Mouse (Mus musculus) heart, postnatal 10 days (tissue): ENCODE measurements around the gene Usp31. TPM values are rescaled to one million over a fixed set of nuclear protein-coding genes. Genes with fewer than 3 reads are reported as not detected.

Experiments
- DNase-seq, 2 experiments: peaks; one replicate each; pipeline ENCODE4 v3.0.0; 2021
- intact Hi-C: fragments of 180-260 bp; cut with DNase I; formaldehyde crosslinking; loops from one replicate; pipeline ENCODE4 v1.15.1; 2025
- total RNA-seq, 2 experiments: library from RNA; stranded (reverse); gene quantifications; 2 replicates each; pipeline ENCODE4 v1.2.3; 2021

The Usp31 gene
- 1 to 10 TPM; 7.2 to 8.9 TPM for total RNA-seq

- intact Hi-C loops: no loop called here
- DNase-seq: peak; percentile 96 to 97
These were observed at the start of gene Usp31 for GRCm38 (mm10) chr7:121707073-121707667. Gene Usp31, minus strand, starts transcription at chr7:121707253.

GRCm38 (mm10) chr7:121754748-121755147, 47.7 kb upstream of the Usp31 start:
- intact Hi-C loops: no loop called here
- DNase-seq: no peak

DNA sequence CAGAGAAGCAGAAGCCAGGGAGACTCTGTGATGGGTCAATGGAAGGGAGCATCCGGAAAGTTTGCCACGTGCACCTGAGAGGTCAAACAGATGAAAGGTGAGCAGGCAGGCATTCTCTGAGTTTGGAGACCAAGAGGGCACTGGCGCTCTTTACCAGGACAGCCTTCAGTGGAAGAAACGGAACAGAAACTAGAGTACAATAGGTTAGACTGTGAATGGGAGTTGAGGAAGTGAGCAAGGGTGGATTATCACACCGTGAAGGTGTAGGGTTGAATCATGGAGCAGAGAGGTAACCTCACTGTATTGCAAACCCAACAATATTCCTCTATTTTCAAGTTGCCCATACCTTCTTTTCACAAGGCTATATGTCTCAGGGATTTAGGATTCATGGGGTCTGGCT, 43.2 kb upstream of the Usp31 start:
- intact Hi-C loops: no loop called here
- no peak for DNase-seq

- intact Hi-C loops: no loop called here
- DNase-seq: no peak
These were observed 30.7 kb upstream of the Usp31 start for GRCm38 (mm10) chr7:121737511-121738415.

GRCm38 (mm10) chr7:121734171-121734831, 27.2 kb upstream of the Usp31 start, which contains the start of gene Scnn1g:
Gene Scnn1g, plus strand, starts transcription at chr7:121734479.
- intact Hi-C loops: loop anchor here (1.0 kb wide), 1 partner anchor 230 kb away; no protein-coding TSS in a partner anchor
- DNase-seq: peak; percentile 82 to 88

DNA sequence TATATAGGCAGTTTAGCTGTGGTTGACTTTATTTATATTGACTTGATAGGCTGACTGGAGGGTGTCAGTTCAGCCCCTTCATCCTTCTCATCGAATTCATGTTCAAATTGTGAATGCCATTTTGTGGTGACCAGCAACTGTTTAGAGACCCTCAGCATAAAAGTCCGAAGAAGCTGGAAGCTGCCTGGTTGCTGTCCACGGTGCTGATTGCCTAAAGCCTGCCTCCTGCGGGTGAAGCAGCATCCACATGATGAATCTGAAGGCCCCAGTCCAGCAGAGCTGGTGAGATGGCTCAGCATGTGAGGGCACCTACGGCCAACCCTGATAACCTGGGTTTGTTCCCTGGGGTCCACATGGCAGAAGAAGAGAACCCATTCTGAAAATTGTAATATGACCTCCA, 23.2 kb upstream of the Usp31 start:
- intact Hi-C loops: no loop called here

DNA sequence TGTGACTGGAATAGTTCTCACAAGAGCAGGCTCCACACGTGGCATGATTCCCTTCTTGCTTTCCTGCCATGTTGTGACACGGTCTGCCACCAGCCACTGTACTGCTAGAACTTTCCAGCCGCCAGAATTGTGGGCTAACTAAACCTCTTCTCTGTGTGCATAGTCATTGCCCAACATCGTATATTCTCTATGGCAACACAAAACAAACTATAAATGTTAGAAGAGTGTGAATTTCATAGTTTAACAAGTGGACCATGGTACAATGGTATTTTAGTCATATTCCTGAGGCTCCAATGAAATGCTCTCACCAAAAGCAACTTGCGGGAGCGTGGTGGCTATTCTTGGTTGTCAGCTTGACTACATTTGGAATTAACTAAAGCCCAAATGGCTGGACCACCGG, 10.0 kb upstream of the Usp31 start:
- no peak for DNase-seq
- intact Hi-C loops: no loop called here

More for the DNA sequence above, 23.2 kb upstream of the Usp31 start:
- DNase-seq: peak; percentile 47 to 74

DNA sequence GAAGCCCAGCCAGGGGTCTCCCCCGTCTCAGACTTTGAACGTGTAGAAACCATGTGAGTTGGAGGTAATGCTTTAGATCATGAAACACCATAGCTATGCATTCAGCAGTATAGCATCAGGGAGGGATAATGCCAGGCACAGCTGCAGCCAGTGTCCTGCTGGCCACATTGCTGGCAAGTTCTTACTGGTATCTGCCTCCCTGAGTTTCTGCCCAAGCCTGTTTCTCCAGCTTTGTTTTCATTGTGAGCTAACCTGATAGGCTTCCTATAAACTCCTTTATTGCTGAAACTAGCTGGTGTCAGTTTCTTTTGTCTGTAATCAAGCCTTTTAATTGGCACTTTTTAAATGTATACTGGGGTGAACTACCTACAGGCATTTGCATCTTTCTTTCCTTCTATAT, 4.1 kb upstream of the Usp31 start:
- no peak for DNase-seq

DNA sequence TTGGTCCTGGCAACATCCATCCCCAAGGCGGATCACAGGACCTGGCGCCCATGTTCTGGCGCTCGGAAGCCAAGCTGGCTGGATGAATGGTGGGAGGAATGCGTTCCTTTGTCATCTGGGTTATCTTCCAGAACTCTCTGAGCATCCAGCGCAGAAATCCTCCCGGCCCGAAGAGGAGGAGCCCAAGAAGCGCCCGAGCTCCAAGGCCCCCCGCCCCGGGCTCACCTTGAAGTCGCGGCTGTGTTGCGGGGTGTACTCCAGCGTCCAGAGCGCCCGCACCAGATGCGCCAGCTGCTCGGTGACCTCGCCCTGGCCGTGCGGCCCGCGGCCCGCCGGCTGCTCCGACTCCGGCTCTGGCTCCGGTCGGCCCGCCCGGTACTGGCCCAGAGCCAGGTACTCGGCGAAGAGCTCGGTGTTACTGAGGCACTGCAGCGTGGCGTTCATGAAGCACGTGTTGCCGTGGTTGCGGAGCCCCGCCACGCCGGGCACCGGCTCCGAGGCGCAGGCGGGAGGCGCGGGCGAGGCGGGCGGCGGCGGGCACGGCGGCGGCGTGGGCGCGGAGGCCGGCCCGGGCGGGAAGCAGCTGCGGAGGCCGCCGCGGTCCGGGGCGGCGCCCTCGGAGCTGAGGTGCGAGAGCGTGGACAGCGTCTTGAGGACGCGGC, 511 bp downstream of the Usp31 start:
- intact Hi-C loops: no loop called here

More for the DNA sequence above, 4.1 kb upstream of the Usp31 start:
- intact Hi-C loops: no loop called here

GRCm38 (mm10) chr7:121705051-121705450, 2.0 kb downstream of the Usp31 start:
- intact Hi-C loops: no loop called here
- DNase-seq: no peak

More for the DNA sequence above, 511 bp downstream of the Usp31 start:
- DNase-seq: peak; percentile 46 to 53

DNA sequence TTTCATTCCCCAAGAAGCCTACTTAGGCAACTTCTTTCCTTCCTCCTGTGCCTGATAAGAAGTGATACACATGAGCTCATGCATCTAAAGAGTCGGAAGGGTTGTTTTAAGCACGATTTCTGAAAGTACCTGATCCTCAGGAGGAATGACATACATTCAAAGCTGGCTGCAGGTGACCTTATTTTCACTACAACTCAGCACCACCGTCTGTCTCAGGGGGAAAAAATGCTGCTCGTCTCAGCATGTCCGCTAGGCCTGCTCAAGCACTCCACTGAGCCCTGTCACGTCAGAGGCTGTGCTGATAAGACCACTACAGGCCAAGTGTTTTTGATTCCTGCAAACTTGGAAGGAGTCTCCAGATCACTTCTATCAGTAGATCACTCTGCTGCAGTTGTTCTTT, 5.1 kb downstream of the Usp31 start:
- DNase-seq: no peak
- intact Hi-C loops: no loop called here

GRCm38 (mm10) chr7:121700480-121700879, 6.6 kb downstream of the Usp31 start:
- no peak for DNase-seq
- intact Hi-C loops: no loop called here

DNA sequence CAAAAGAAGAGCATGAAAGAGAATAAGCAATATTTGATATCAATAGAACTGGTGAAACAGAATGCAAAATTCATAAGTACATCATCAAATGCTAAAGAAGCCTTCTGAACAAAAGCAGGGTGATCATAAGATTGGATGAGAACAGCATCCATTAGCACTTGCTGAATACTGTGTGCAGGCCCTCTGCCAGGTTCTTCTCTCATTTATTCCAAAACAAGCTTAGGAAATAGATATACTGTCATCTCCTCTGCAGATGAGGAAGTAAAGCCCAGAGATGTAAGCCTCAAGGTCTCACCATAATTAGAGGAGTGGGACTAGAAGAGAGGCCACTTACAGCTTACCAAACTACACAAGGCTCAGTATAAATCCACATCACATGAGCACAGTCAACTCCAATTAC, 7.8 kb downstream of the Usp31 start:
- intact Hi-C loops: no loop called here
- no peak for DNase-seq

GRCm38 (mm10) chr7:121697574-121697973, 9.5 kb downstream of the Usp31 start:
- intact Hi-C loops: no loop called here
- no peak for DNase-seq

DNA sequence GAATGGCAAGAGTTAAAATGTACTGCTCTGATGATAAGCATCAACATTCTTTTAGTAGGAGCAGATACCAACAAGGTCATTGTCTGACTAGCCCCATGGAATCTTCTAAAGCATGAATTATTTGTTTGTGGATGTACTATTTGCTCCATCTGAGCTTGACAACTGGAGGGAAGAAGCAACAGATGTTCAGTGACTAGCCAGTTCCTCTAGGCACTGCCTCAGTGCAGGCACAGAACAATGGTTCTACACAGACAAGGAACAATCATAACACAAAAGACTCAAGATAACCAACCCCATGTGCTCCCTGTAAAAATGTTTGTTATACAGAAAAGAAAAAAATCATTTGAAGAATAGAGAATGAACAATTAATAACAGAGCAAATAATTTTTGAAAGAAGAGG, 9.9 kb downstream of the Usp31 start:
- intact Hi-C loops: no loop called here

GRCm38 (mm10) chr7:121691803-121692202, 15.2 kb downstream of the Usp31 start:
- no peak for DNase-seq
- intact Hi-C loops: no loop called here

More for the DNA sequence above, 9.9 kb downstream of the Usp31 start:
- no peak for DNase-seq

- intact Hi-C loops: no loop called here
- no peak for DNase-seq
These were observed 17.7 kb downstream of the Usp31 start for GRCm38 (mm10) chr7:121689338-121689737.

DNA sequence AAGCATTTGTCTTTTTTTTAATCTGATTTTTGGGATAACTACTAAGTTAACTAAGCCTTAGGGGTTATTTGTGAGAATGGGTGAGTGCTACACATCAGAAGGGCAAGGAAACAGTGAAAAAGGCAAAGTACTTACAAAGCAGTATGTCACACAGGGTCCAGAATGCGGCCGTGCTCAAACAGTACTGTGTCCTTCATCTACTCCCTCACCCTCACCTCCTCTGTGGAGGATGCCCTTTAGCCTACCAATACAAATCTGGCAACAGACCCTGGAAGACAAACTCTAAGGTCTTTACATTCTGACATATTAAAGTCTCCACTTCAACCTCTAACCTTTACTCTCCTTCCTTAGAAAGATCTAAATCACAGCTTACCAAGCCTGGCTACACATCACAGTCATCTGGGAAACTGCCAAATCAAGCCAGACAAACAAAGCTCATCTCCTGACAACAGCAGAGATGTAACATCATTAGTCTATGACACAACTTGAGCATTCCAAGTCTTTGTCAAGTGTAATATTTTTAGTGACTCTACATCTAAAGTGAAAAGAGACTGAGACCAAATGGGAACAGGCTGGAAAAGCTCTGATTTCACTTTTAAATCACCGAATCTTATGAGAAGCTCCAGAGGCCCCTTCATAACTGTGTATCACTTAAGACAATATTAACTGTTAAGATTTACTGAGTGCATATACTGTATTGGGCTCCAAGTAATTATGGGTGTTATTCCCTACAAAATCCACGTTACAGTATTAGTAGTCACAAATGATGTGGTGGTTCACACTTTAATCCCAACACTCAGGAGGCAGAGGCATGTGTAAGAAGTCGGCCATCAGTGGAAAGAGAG, 21.7 kb downstream of the Usp31 start:
- intact Hi-C loops: no loop called here
- no peak for DNase-seq

GRCm38 (mm10) chr7:121681191-121681590, 25.9 kb downstream of the Usp31 start:
- no peak for DNase-seq
- intact Hi-C loops: no loop called here
